Mouse (Mus musculus) heart, adult 11 months (tissue): ENCODE measurements at regions not wholly inside any gene's neighbourhood (a gene's known extent, or its start where the extent isn't known, plus 50 kb on each side); places are given as distances from the start of the nearest gene placed in this dataset.

Experiments
- DNase-seq: peaks from one replicate; pipeline ENCODE4 v3.0.0; 2022

GRCm38 (mm10) chr8:26848955-26849684, 128.0 kb upstream of the Zfp703 start:
- DNase-seq = peak; percentile 97

- DNase-seq = no peak
Measured at GRCm38 (mm10) chr8:26851871-26852800, 125.0 kb upstream of the Zfp703 start.

GRCm38 (mm10) chr8:26852921-26853320, 124.2 kb upstream of the Zfp703 start:
- no peak for DNase-seq

- DNase-seq = no peak
Measured at GRCm38 (mm10) chr8:26854557-26855238, 122.4 kb upstream of the Zfp703 start.

GRCm38 (mm10) chr8:26855256-26855655, 121.9 kb upstream of the Zfp703 start:
- no peak for DNase-seq

GRCm38 (mm10) chr8:26864571-26864970, 112.6 kb upstream of the Zfp703 start:
- no peak for DNase-seq

- no peak for DNase-seq
Measured at GRCm38 (mm10) chr8:26864971-26865370, 112.2 kb upstream of the Zfp703 start.

- DNase-seq = no peak
Measured at GRCm38 (mm10) chr8:26868101-26868848, 108.8 kb upstream of the Zfp703 start.

GRCm38 (mm10) chr8:26868849-26869110, 108.3 kb upstream of the Zfp703 start:
- no peak for DNase-seq

GRCm38 (mm10) chr8:26871838-26872237, 105.3 kb upstream of the Zfp703 start:
- DNase-seq = no peak

- no peak for DNase-seq
Measured at GRCm38 (mm10) chr8:26872382-26872781, 104.7 kb upstream of the Zfp703 start.

GRCm38 (mm10) chr8:26872815-26873214, 104.3 kb upstream of the Zfp703 start:
- DNase-seq = peak; percentile 96

- DNase-seq = no peak
Measured at GRCm38 (mm10) chr8:26880177-26880576, 96.9 kb upstream of the Zfp703 start.

GRCm38 (mm10) chr8:26881268-26882120, 95.6 kb upstream of the Zfp703 start:
- no peak for DNase-seq

- no peak for DNase-seq
Measured at GRCm38 (mm10) chr8:26882616-26883015, 94.5 kb upstream of the Zfp703 start.

- DNase-seq = peak; percentile 93
Measured at GRCm38 (mm10) chr8:26883285-26883684, 93.8 kb upstream of the Zfp703 start.

GRCm38 (mm10) chr8:26883770-26884169, 93.4 kb upstream of the Zfp703 start:
- DNase-seq = peak; percentile 93

- DNase-seq = no peak
Measured at GRCm38 (mm10) chr8:26884350-26884749, 92.8 kb upstream of the Zfp703 start.

- peak; percentile 92 for DNase-seq
Measured at GRCm38 (mm10) chr8:26885365-26885764, 91.8 kb upstream of the Zfp703 start.

GRCm38 (mm10) chr8:26886783-26887486, 90.2 kb upstream of the Zfp703 start:
- DNase-seq = no peak

- no peak for DNase-seq
Measured at GRCm38 (mm10) chr8:26887551-26887950, 89.6 kb upstream of the Zfp703 start.
